Mouse (Mus musculus): ENCODE measurements around the gene Agmo.

The Agmo gene

DNA sequence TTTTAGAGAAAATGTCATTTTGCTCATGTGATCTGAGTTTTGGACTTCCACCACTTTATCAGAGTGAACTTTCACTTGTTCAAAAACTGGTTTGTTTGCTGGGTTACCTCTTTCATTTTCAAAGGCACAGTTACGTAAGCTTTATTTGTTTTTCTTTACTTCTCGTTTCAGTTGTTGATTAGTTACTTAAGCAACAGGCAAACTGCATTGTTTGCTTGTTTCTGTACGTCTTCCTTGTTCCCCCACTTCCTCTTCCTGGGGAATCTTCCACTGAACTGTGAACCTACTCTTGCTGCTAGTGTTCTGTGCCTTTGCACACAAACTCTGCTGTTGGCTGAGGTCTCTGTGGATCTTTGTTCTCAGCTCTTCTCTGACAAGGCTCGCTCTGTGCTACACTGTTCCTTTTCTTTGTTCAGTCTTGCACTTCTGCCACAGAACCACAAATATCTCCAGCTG is at the start of gene Agmo:
Agmo (plus strand) TSS at position 76 of the 456 bp plus-strand sequence.
- DNase-seq = peak in 1 of 2 experiments; percentile 2

DNA sequence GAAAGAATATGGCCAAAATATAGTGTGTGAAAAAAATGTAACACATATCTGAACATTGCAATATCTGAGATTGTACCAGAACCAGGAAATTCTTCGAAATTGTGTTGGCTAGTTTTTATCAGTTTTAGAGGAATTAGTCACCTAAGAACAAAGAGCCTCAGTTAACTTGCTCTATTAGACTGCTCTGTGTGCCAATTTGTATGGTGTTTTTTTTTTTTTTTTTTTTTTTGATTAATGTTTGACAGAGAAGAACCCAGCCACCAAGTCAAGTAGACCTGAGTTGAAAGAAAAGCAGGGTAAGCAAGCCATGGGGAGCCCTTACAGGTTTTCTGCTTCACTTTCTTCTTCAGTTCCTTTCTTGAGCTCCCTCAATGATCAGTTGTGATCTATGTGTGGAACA is 10.3 kb upstream of the Agmo start:
- DNase-seq = no peak

DNA sequence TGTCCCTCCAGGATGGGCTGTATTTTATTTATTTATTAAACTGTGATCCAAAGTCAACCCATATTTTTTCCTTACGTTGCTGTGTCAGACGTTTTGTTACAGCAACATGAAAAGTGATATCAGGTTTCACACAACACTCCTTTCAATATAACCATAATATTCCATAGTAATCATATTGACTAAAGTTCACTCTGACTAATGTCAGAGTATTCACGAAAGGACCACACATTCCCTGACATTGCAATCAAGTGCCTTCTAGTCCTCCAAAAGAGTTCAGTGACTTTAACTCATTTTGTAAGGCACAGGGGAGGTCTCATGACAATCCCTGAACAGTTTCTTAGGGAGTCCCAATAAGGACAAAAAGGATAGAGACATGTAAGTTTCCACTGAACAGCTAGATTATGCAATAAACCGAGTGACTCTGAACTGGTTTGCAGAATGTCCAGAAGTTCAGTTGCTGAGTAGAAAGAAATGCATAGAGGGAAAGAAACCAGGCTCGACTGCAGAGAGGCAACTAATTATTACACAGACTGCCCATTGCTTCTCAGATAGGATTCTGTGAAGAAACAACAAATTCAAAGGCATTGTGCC is 371 bp upstream of the Agmo start:
- DNase-seq = no peak

DNA sequence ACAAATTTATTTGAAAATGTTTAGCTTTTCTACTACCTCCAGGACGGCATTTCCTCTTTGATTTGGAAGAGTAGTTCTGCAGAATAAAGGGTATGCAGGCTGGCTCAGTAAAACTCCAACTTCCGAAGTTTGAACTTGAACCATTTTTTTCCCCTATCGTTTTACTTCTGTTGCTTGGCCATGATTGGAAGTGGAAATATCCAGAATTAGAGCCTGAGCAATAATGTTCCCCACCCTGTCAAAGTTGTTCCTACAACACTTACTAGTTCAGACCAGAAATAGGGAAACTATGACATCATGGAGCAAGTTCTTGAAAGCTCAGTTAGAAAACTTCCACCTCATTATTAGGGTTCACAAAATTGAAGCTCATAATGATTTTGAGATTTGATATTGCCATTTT is 1.0 kb downstream of the Agmo start:
- DNase-seq = no peak

DNA sequence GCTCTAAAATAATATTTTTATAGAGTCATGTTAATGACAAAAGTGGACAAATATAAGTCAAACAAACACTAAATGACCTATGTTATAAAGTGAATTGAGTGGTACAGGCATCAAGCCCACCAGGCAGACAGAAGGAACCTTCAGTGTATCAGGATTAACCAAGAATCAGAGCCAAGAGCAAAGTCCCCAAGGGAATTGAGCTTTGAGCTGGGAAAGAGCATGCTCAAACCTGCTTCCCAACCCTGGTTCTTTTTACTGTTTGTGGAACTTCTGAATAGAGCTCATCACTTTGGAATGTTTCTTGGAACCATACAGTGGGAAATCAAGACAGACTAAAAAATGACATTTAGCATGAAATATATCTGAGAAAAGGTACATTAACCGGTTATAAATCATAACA is 3.4 kb downstream of the Agmo start:
- no peak for DNase-seq

DNA sequence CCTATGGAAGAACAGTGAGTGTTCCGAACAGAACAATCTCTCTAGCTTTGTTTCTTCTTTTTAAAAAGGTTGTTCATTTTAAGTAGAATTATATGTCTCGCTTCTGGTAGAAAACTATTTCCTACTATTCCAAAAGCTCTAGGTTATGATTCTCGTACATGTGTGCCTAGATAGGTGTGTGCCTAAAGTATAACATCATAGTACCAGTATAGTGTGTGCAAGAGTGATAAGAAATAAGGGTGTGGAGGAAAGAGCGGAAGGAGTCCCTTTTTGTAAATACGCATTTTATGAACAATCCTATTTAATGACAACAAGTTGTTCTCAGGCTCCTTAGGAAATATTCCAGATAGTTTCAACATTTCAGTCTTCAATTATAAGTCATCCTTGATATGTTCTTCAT is 10.2 kb downstream of the Agmo start:
- no peak for DNase-seq

DNA sequence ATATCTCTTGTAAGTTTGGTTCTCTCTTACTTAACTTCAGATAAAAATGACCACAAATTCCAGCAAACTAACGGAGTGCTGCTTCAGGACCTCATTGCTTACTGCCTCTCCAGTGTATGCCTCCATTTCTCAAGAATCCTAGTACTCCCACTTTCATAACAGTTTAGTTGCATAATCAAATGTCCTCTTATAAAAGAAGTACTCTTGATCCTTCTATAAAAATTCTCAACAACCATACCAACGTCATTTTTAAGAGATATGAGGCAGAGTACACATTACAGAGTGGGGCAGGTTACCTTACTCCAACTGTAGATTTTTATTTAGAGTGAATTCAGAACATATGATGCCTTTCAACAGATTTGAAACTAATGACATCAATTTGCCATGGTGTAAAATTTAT is 15.7 kb downstream of the Agmo start:
- DNase-seq = no peak

DNA sequence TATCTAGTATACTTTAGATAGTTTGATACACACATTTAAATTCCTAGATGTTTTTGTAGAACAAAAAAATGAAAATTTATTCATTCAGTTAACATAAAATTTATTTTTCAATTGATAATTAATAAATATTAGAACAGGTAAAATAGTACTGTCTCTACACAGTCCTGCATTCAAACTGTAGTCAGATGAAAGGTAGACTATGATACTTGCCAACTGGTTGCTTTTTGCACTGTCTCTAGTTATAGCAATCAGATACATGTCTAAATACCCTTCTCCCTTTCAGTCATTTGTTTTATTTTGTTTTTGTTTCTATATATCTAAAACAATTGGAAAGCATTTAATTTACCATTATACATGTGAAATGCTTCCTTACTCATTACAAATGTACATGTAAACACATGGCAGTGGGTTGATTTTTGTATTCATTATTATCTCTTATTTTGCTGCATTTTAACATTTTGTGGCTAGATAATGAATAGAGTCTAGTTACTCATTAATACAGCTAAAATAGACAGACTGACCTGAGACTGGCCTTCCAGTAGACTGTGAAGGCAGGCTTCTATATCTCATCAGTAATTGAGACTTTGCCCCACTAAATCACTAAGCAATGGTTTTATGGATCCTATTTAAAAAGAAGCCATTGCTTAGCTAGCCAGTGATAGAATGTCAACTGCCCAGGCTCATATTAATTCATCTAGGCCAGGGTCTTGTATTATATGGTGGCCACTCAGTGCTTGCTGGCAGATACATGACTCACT is 18.5 kb downstream of the Agmo start:
- DNase-seq = no peak

DNA sequence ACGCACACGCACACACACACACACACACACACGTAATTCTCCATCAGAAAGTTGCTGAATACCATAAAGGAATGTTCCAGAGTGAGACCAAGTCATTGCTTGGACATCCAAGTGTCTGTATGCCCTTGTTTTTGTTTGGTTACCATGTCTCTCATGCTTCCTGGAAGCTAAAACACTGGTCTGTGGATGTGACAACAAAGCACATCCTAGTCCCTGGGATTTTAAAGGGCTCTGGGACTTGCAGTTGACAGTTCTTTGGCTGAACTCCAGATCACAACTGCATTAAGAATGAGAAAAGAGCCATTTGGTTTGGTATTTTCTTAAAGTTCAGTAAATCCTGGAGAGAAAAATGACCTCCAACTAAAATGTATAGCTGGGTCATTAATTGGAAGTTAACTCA is 22.2 kb downstream of the Agmo start:
- no peak for DNase-seq

DNA sequence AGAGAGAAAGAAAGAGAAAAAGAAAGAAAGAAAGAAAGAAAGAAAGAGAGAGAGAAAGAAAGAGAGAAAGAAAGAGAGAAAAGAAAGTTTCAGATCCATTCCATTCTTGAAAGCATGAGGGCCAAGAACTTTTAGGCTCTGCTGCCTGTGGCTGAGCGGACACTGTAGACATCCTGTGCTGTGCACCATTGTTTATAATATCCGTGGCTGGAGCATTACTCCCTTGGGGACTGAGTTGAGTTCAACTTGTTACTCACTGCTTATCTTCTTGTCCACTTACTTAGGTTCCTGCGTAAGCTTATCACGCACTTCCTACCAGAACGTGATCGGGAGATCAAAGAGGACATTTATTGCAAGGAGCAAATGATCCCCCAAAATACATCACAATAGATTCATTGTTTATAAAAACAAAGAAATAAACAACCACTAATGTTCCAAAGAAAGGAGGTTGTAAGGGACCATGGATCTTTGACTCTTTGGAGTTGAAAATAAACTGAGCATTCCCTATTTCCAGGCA is 27.3 kb downstream of the Agmo start:
- no peak for DNase-seq

DNA sequence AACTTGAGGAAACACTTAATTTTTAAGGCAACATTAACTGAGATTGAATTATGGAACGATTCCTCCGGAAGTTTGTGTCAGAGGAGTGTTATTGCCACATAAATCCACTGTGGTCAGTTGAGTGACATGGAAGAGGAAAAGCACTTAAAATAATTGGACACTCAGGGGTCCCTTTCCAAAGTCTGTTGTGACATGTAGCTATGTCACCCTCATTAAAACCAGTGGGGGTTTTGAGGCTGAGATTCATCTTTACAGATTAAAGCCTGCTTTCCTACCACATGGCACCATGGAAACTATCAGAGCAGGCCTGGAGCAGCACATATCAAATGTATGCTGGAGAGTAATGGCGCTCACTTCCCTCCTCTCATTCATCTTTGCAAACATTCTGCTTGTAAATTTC is 31.2 kb downstream of the Agmo start:
- DNase-seq = no peak

DNA sequence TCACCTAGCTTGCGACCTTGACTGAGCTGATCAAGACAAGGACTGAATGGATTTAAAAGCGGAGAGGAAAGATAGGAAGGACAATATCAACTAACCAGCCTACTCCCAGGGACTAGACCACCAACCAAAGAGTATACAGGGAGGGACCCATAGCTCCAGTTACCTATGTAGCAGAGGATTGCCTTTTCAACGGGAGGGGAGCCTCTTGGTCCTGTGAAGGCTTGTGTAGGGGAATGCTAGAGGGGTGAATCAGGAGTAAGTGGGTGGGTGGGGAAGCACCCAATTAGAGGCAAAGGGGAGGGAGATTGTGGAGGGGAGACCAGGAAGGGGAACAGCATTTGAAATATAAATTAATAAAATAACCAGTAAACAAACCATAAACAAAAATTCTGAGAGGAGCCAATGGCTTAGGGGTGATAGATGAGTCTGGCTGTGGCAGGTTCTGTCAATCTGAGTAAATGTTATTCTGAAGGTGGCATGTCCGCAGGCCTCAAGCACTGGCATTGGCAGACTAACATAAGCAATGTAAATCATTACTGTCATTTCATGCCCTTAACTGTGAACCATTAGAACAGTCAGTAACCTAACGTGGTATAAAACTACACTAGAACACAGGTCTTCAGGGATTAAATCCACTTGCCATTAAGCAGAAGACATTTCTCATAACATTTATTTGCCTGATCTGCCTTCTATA is 32.7 kb downstream of the Agmo start:
- DNase-seq = no peak

DNA sequence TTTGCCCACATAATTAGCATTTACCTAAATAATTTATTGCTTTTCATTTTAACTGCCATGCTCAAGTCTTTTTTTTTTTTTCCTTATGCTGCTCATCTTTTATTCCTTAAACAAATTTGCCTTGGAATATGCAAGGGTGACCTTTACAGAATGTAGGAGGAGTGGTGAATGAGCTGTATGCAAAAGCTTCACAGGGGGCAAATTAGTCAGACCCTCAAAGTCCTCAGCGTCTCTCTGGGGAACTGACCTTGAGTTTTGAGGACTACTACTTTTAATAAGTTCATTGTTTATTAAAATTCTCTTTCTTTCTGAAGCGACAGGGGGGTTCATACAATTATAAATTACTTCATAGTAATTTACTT is 33.2 kb downstream of the Agmo start:
- DNase-seq = no peak

DNA sequence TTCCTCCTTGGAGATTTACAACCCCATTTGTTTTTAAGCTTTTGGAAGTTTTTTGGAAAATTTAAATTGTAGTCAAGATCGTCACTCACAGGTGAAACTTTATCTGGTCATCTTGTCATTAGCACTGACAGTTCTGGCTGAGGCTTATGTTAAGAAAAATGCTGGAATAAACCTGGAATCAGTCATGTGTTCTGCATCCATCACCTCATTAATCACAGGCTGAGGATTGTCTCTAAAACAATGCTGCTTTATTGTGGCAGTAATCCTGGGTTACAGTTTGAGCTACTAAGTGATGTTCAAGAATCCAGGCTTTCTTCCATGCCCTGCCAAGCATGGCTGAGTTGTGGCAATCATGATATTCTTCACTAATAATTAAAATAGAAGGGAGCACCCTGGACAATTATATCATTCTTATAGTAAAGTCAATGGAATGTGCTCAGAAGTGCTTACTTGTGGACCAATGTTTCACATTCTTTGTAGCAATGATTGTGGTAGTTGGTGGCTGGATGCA is 65.6 kb downstream of the Agmo start:
- DNase-seq = no peak

DNA sequence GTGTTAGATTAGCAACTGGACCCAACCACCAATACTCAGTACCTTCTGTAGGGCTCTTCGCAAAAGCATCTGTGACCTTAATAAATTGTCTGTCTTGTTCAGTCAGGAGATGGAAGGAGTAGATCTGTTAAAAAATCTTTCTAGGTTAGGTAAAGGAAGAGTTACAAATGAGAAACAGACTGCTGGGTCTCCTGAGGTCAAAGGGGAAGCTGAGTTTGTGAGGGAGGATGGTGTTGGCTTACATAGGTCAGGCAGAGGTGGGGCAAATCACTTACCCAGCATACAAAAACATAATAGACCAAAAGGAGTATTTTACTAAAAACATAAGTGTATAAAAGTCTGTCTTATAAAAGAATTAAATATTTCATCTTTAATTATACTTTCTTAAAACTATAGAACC is 69.3 kb downstream of the Agmo start:
- no peak for DNase-seq

DNA sequence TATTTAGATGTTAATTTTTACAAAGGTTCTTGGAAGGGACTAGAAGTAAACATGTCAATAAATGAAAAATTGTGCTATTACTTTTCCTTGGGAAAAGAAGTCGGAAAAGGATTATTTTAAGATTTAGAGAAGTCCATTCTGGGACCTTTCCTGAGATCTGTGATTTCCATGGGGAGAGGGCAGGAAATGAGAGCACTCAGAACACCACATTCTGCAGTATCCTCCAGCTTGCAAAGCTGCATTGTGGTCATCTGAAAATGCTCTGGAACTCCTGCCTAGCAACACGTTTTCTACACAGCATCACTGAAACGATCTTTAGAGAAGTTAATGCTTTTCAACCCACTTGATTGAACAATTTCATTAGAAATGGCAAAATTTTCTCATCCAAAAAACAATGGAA is 81.4 kb downstream of the Agmo start:
- no peak for DNase-seq

DNA sequence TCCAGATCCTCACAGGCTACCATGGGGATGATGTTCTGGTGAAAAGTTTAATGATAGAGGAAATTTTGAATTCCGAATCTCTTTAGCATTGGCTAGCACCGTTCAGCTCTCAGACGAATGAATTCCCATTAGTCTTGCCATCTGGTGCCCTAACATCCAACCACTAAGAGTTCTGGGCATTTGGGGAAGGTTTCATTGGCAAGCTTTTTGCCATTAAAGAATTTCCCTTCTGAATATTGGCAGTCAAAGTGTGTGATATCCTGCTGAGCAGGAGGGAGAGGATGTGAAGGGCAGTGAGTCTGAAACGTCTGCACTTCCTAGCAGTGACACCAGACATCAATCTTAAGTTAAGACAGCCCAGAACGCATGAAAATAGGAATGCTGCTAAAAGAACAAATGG is 93.5 kb downstream of the Agmo start:
- no peak for DNase-seq

DNA sequence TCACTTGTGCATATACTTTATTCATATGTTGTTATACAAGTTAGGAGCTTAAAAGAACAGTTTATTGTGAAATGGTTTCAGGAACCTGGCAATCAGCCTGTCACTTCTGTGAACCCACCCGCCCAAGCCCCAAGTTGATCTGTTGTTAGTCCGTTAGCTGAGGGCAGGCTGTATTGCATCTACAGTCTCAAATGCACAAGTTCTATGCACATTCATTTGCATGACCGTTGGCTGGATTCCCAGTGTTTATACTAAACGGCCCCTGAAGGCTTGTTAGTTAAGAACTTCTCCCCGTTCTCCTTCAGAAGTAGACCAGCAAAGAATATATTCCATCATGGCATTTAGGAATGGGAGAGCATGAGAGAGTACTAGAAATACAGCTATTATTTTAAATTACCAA is 102.8 kb downstream of the Agmo start:
- DNase-seq = no peak

DNA sequence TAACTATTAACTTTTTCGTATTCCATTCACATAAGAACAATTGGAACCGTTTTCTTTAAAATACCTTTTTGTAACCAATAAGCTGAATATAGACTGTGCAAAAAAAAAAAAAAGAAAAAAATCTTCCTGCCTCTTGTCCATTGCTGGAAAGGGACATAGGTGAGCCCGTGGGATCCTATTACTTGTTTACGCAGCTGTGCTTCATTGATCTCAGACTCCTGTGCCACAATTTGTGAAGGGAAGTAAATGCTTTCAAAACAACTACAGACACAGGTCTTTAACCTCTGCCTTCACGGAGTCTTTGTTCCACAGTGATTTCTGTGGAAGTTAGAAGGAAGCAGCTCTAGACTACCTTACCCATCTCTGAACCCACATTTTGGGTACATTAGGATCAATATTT is 104.3 kb downstream of the Agmo start:
- DNase-seq = no peak

DNA sequence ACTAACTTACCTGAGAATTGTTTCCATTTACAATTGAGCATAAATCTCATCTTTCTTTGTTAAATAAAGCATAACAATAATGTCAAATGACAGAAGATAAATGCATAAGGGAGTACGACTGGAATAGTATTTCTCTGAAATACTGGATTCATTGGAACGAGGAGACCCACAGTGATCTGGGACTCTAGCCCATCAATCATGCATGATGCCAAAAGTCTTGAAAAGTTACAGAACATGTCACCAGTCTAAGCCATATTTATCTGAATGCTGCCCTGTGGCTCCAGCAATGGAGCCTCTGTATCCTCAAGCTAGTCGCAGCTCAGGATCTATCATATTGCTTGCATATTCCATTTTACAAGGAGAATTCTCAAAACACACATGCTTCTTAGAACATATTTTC is 150.9 kb downstream of the Agmo start:
- DNase-seq = no peak

DNA sequence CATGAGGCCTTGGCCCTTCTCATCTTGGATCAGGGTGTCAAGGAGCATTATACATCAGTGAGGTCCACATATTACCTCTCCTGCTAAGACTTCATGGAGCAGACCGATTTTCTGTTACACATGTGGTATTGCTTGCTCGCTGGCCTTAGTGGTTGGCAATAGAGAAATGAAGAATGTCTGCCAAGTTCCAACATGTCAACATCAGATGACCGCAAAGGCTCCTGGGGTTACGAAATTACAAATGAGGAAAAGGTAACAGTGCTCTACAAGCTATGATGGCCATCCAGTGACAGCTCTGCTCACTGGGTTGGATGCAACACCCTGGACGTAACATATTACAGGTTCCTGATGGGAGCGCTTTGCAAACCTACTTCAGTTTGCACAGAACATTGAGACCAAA is 161.1 kb downstream of the Agmo start:
- DNase-seq = no peak

DNA sequence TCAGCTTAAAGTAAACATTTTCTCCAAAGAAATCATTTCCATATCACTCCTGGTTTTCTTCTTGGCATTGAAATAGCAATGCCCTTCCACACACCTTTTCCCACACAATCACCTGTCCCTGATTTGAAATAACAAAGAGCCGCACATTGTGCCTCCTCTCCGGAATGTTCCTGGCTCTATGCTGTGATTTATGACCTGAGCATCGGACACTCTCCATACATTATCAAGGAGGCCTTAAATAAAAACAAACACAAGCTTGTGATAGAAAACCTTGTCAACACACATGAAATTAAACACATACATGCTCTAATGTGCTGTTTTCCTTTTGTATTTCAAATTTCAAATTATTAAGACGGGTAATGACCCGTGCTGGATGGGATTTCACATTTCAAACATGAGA is 184.9 kb downstream of the Agmo start:
- no peak for DNase-seq

DNA sequence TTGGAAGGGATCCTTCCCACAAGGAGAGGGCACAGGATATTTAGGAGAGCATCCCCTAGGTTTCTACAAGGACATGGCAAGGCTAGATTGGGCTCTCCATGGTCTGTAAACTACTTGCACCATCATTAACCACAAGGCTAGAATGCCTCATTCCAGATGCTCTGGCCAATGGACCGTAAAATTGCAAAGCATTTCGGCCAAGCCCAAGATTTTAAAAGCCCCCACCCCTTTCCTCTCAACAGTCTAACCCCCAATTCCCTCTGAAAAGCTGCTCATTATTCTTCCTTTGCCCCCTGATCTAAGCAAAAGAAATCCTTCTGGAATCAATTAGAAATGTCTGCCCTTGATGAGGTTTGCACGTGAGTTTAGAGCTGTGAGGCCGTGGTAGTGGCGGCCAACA is 185.3 kb downstream of the Agmo start:
- no peak for DNase-seq

DNA sequence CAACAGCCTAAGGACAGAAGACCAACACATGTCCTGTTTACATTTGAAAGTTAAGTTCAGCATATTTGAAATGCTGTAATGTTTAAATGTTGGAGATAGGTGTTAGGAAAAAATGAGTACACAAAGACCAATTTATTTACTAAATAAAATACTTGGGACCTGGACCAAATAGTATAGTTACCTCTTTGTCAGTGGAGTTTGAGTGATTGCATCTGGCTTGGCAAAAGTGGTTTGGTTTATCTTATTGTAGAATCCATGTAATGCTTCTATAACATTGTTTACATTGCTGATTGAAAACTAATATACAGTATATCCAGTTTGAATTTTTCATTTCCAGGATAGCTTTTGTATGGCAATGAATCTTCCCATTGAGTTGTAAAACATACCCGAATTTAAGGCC is 193.0 kb downstream of the Agmo start:
- no peak for DNase-seq

Data from cerebellum, postnatal 36 days (tissue).